Mouse (Mus musculus) midbrain, postnatal 0 days (tissue): ENCODE data around the gene Nkapl. TPM values are rescaled to one million over a fixed set of nuclear protein-coding genes. Genes with fewer than 3 reads are reported as not detected.
"Not testable (repeated sequence)": the region's sequence is repeated elsewhere in the genome, so short reads cannot be mapped to it uniquely, and the experiment has no call there.

Source experiments
- ATAC-seq: fragments of 200-750 bp; cut with Nextera tagmentation; 2 replicates; pipeline ENCODE4 v1.8.0; 2017; ENCODE audit warnings: moderate number of reproducible peaks, mild to moderate bottlenecking, moderate TSS enrichment, moderate library complexity; ENCODE audit not compliant: low FRiP score
- DNase-seq: peaks from one replicate; pipeline ENCODE4 v3.0.0-alpha.2; 2015; ENCODE audit warnings: low spot score
- H3K27ac ChIP-seq: fragments of 300-500 bp; sonication (generic); 2 replicates; pipeline ENCODE4 v1.5.1; 2014; ENCODE audit warnings: low read depth, mild to moderate bottlenecking, low read length, mixed read lengths
- H3K27me3 ChIP-seq: fragments of 300-500 bp; sonication (generic); 2 replicates; pipeline ENCODE4 v1.6.1; 2014; ENCODE audit warnings: low read length, control low read depth, mixed read lengths; ENCODE audit not compliant: insufficient read depth
- H3K36me3 ChIP-seq: fragments of 300-500 bp; sonication (generic); 2 replicates; pipeline ENCODE4 v1.6.1; 2014; ENCODE audit warnings: low read length, control low read depth, mixed read lengths; ENCODE audit not compliant: insufficient read depth
- H3K4me1 ChIP-seq: fragments of 300-500 bp; sonication (generic); 2 replicates; pipeline ENCODE4 v1.6.1; 2014; ENCODE audit warnings: mild to moderate bottlenecking, control low read depth, antibody characterized with exemption, low read length, mixed read lengths; ENCODE audit not compliant: insufficient read depth
- H3K4me2 ChIP-seq: fragments of 300-500 bp; sonication (generic); 2 replicates; pipeline ENCODE4 v1.6.1; 2014; ENCODE audit warnings: low read depth, mild to moderate bottlenecking, low read length, mixed read lengths; ENCODE audit not compliant: poor library complexity, severe bottlenecking
- H3K4me3 ChIP-seq: fragments of 300-500 bp; sonication (generic); 2 replicates; pipeline ENCODE4 v1.5.1; 2014; ENCODE audit warnings: low read depth, mild to moderate bottlenecking, low read length, moderate library complexity
- H3K9ac ChIP-seq: fragments of 300-500 bp; sonication (generic); replicated peaks from 2 replicates; pipeline ENCODE4 v1.6.1; 2014; ENCODE audit warnings: mild to moderate bottlenecking, low read length, moderate library complexity, mixed read lengths; ENCODE audit not compliant: poor library complexity, severe bottlenecking
- H3K9me3 ChIP-seq: fragments of 300-500 bp; sonication (generic); 2 replicates; pipeline ENCODE4 v1.6.1; 2016; ENCODE audit warnings: low read length, control low read depth
- CTCF ChIP-seq: IDR thresholded peaks from 2 replicates; pipeline ENCODE4 v1.5.1; 2016; ENCODE audit warnings: antibody characterized with exemption, mild to moderate bottlenecking
- WGBS: fragments of 180-500 bp; shearing (Covaris S2); extraction: QIAGEN DNeasy Blood & Tissue Kit; methylation state at CpG from one replicate; pipeline ENCODE4 v1.1.7; 2014; 5-methylcytosine and 5-hydroxymethylcytosine counted together
- polyA plus RNA-seq: library from polyadenylated mRNA; unstranded; fragments of >200 nt; fragmentation: Nextera tagmentation; extraction: Ambion mirVana; gene quantifications from 2 replicates; pipeline ENCODE4 v1.2.1, GENCODE M21; 2015
- total RNA-seq: library from RNA; depleted of rRNA; stranded (reverse); fragments of >200 nt; gene quantifications from 2 replicates; pipeline ENCODE4 v1.2.3, GENCODE M21; 2014

Nkapl gene
- total and polyA plus RNA-seq, 2 experiments from 2014 or later, result 0.60 to 2.5 TPM

DNA sequence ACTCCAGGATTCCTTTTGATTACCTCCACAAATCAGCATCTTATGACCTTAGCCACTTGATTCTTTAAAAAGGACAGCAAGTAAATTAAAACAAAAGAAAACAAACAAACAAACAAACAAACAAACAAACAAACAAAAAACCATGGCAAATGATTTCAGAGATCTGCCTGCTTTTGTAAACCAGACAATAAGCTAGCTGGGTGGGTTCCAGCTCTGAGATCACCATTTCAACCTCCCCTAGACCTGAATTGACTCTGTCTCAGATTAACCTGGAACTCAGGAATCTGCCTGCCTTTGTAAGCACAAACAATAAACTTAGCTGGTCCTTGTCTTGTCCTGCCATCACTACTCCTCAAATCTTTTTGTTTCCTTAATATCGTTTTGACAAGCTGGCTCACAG, 18.6 kb upstream of the Nkapl start:
- no peak overlapping the region for H3K4me2 ChIP-seq
- WGBS, result 89% methylated on average over 1 of the region's 1 CpGs
- H3K4me3 ChIP-seq, result no peak overlapping the region
- H3K36me3 ChIP-seq, result peaks cover 15% of the 10 kb centered on the region
- ATAC-seq (no peak), DNase-seq (no peak)
- H3K27me3 ChIP-seq, result no peaks in the 10 kb centered on the region
- 0 out of 2 replicates have a peak, but pooled peaks cover 3% of the 10 kb centered on the region for H3K4me1 ChIP-seq
- no peaks in the 10 kb centered on the region for H3K9me3 ChIP-seq
- no peak for TF ChIP-seq CTCF
- H3K9ac ChIP-seq, result no peak overlapping the region
- H3K27ac ChIP-seq, result no peak overlapping the region

DNA sequence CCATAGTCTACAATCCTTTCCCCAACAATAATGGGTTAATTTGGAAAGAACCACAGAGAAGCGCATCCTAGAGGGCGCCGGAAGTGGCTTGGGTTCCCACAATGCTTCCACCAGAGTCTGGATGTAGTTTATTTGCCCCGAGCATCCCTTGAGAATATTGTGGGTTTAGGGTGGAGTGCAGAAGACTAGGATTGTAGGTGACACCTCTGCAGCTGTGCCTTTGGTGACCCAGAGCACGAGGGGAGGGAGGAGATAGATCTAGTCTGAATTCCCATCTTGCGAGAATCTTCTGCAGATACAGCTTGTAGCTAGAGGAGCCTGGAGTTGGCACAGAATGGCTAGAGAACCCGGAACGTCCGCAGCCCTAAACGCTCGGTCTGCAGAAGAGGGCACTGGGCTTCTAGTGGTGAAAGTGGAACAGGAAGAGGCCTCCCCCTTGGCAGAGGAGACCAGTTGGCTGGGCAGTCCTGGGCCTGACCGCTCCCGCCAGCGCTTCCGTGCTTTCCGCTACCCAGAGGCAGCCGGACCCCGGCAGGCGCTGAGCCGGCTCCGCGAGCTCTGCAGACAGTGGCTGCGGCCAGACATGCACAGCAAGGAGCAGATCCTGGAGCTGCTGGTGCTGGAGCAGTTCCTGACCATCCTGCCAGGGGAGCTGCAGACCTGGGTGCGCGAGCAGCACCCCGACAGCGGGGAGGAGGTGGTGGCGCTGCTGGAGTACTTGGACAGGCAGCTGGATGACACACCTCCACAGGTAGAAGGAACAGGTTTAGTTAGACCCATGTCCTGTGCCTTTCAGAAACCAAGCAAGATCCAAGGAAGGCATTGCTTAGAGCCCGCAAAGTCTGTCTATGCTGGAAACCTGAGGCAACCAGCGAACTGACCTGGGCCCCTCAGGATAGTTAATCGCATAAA, 10.7 kb upstream of the Nkapl start, which contains the start of the genes Zkscan4 and Gm10065:
Zkscan4 (plus strand) TSS at position 149 of the 912 bp plus-strand sequence.
Gm10065 (minus strand) TSS at position 683 of the 912 bp plus-strand sequence.
- TF ChIP-seq CTCF, result peak; percentile 64
- 4% methylated on average over 31 of the region's 31 CpGs for WGBS
- H3K36me3 ChIP-seq, H3K4me1 ChIP-seq, H3K9me3 ChIP-seq, H3K27me3 ChIP-seq: not testable (repeated sequence)
- Histone ChIP-seq H3K27ac (peak within 1 kb of the TSS; percentile 88), H3K4me3 (peak within 1 kb of the TSS; percentile 58), H3K4me2 (peak within 1 kb of the TSS; percentile 57), H3K9ac (peak within 1 kb of the TSS; percentile 74)
- DNase-seq (peak; percentile 93), ATAC-seq (peak; percentile 91)

DNA sequence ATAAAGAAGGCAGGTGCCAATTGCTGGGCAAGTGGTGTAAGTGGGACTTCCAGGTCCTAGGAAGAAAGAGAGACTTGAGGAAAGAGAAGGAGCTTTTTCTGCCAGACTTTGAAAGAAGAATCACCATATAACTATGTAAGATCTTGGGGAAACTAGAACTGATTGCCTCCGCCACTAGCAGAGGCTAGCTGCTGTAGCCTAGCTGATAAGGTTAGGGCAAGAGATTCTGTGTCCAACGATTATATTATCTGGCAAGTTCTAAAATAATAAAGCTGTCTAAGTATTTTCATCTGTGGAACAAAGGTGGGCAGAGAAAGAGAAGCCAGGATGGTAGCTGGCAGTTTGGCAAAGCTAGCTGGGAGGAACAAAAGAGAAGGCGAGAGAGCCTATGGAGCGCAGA, 4.1 kb upstream of the Nkapl start:
- ATAC-seq, result no peak
- H3K36me3 ChIP-seq, result no peaks in the 10 kb centered on the region
- 24% methylated on average over 4 of the region's 4 CpGs for WGBS

DNA sequence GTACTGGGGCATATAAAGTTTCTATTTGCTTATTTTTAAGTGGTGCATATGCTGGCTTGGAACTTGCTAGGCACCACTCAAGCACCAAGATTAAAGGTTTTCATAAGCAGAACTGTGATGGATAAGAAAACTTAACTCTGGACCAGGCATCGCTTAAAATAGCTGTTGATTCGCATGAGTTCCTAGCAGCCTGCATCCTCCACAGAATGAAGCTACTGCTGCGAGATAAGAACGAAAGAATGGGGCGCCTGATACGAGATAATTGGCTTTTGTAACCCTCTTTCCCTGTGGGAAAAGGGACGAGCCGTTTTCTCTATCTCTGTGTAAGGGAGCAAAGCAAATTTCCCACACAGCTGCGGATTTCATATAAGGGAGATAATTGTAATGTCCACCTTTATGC, 788 bp upstream of the Nkapl start:
- DNase-seq (no peak), ATAC-seq (no peak)
- H3K4me3 ChIP-seq, result peak overlapping the region; percentile 49; the same call in 1 of the 2 replicates
- TF ChIP-seq CTCF, result no peak
- no peaks in the 10 kb centered on the region for H3K4me1 ChIP-seq
- H3K27ac ChIP-seq, result no peak overlapping the region
- no peaks in the 10 kb centered on the region for H3K9me3 ChIP-seq
- no peaks in the 10 kb centered on the region for H3K27me3 ChIP-seq
- 10% methylated on average over 9 of the region's 9 CpGs for WGBS
- H3K4me2 ChIP-seq, result peak overlapping the region; percentile 86
- no peak overlapping the region for H3K9ac ChIP-seq
- no peaks in the 10 kb centered on the region for H3K36me3 ChIP-seq

More for the DNA sequence above, 4.1 kb upstream of the Nkapl start:
- Histone ChIP-seq H3K9ac (no peak overlapping the region), H3K4me3 (no peak overlapping the region), H3K27me3 (no peaks in the 10 kb centered on the region), H3K4me2 (no peak overlapping the region), H3K9me3 (no peaks in the 10 kb centered on the region), H3K27ac (no peak overlapping the region), H3K4me1 (no peaks in the 10 kb centered on the region)
- no peak for TF ChIP-seq CTCF
- DNase-seq, result no peak

DNA sequence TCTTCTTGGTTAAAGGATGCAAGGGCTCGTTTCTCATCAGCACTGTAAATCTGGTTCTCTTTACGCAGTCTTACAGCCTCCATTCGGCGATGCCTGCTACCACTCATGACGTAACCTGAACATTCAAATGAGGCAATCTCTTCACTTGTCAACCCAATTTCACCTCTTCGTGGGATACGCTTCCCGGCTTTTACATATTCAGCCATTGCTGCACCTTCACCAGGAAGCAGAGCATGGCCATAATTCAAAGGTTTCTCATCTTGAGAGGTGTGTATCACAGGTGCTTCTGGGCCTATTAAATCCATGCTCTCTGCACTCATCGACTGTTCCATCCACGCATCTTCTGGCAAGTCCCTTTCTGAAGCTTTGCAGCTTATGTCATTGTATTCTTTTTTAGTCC, 973 bp downstream of the Nkapl start:
- Histone ChIP-seq H3K4me3 (no peak overlapping the region), H3K27ac (no peak overlapping the region), H3K27me3 (no peaks in the 10 kb centered on the region), H3K4me1 (no peaks in the 10 kb centered on the region), H3K9me3 (no peaks in the 10 kb centered on the region), H3K9ac (no peak overlapping the region), H3K4me2 (no peak overlapping the region), H3K36me3 (no peaks in the 10 kb centered on the region)
- ATAC-seq, result no peak
- TF ChIP-seq CTCF, result no peak
- DNase-seq, result no peak
- 89% methylated on average over 10 of the region's 10 CpGs for whole genome bisulfite sequencing

DNA sequence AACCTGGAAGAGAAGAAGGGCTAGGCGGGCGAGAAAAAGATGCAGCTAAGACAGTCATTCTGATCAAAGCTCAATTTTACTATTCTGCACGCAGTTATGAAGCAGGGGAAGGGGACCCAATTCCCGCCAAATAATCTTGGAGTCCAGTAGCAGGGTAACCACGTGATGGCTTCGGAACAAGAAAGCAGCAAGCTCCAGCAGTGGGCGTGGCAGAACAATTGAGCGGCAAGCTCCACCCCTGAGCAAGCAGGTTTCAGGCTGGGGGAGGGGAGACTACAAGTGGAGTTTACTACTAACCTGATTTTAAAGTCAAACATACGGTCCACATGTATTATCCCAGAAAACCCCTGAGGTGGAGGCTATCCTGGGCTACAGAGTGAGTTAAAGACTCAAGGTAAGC, 5.8 kb downstream of the Nkapl start:
- not testable (repeated sequence) for H3K27ac ChIP-seq, H3K27me3 ChIP-seq, H3K4me1 ChIP-seq, H3K36me3 ChIP-seq, ATAC-seq, DNase-seq, H3K9ac ChIP-seq, H3K4me2 ChIP-seq, H3K4me3 ChIP-seq, H3K9me3 ChIP-seq
- 55% methylated on average over 9 of the region's 9 CpGs for WGBS
